Mouse (Mus musculus) heart, adult 18-20 months (tissue): ENCODE measurements around the gene Akap11. TPM values are rescaled to one million over a fixed set of nuclear protein-coding genes. Genes with fewer than 3 reads are reported as not detected.
A peak's percentile ranks its signal among the peaks of the same experiment; 100 is the strongest.
"Not testable (repeated sequence)": the region's sequence is repeated elsewhere in the genome, so short reads cannot be mapped to it uniquely, and the experiment has no call there.

Experiments used
- DNase-seq, 2 experiments: peaks; one replicate each; pipeline ENCODE4 v3.0.0; 2021 to 2022; ENCODE audit warnings: mixed read lengths in 1 of 2
- long read RNA-seq, 2 experiments: library from polyadenylated mRNA; stranded (forward); transcript quantifications; one replicate each; pipeline ENCODE4 v2.0.0; 2021
- total RNA-seq, 2 experiments: library from RNA; stranded (reverse); gene quantifications; 2 replicates each; pipeline ENCODE4 v1.2.3; 2021

Akap11 gene
- 10 to 100 TPM; 32.2 to 33.3 TPM for total RNA-seq
- long read RNA-seq, experiment 1, partial matches to known transcripts, result 0 of 5 reads
- long read RNA-seq, experiment 1, other reads (novel, unspliced or antisense), result 5 of 5 reads
- long read RNA-seq, experiment 2, partial matches to known transcripts, result 0 of 3 reads
- long read RNA-seq, experiment 2, other reads (novel, unspliced or antisense), result 3 of 3 reads

- DNase-seq, result peak; percentile 92 to 97
These were observed at the start of gene Akap11 for GRCm38 (mm10) chr14:78536281-78537165. Gene Akap11, minus strand, starts transcription at chr14:78536808.

GRCm38 (mm10) chr14:78584222-78584621 is 47.6 kb upstream of the Akap11 start:
- DNase-seq, result no peak

- DNase-seq, result no peak
These were observed 46.6 kb upstream of the Akap11 start for GRCm38 (mm10) chr14:78583168-78583567.

- DNase-seq, result peak in 1 of 2 experiments; percentile 11
These were observed 39.3 kb upstream of the Akap11 start for GRCm38 (mm10) chr14:78575899-78576298.

GRCm38 (mm10) chr14:78568410-78568809 is 31.8 kb upstream of the Akap11 start:
- DNase-seq, result no peak

GRCm38 (mm10) chr14:78566431-78566830 is 29.8 kb upstream of the Akap11 start:
- DNase-seq, result no peak

- DNase-seq, result no peak
These were observed 27.7 kb upstream of the Akap11 start for GRCm38 (mm10) chr14:78564292-78564691.

- no peak for DNase-seq
These were observed 26.6 kb upstream of the Akap11 start for GRCm38 (mm10) chr14:78563211-78563610.

GRCm38 (mm10) chr14:78562121-78562520 is 25.5 kb upstream of the Akap11 start:
- DNase-seq, result no peak

GRCm38 (mm10) chr14:78559042-78559441 is 22.4 kb upstream of the Akap11 start:
- DNase-seq, result no peak

- DNase-seq, result not testable (repeated sequence)
These were observed 18.2 kb upstream of the Akap11 start for GRCm38 (mm10) chr14:78554830-78555229.

- no peak for DNase-seq
These were observed 17.1 kb upstream of the Akap11 start for GRCm38 (mm10) chr14:78553661-78554060.

GRCm38 (mm10) chr14:78548807-78549206 is 12.2 kb upstream of the Akap11 start:
- DNase-seq, result peak; percentile 59 to 73

- DNase-seq, result no peak
These were observed 4.7 kb upstream of the Akap11 start for GRCm38 (mm10) chr14:78541319-78541718.

GRCm38 (mm10) chr14:78539821-78540220 is 3.2 kb upstream of the Akap11 start:
- no peak for DNase-seq

- DNase-seq, result peak; percentile 19 to 34
These were observed 2.1 kb upstream of the Akap11 start for GRCm38 (mm10) chr14:78538572-78539320.

GRCm38 (mm10) chr14:78537551-78537950 is 943 bp upstream of the Akap11 start:
- no peak for DNase-seq

GRCm38 (mm10) chr14:78535366-78535765 is 1.2 kb downstream of the Akap11 start:
- no peak for DNase-seq

GRCm38 (mm10) chr14:78534651-78535050 is 2.0 kb downstream of the Akap11 start:
- no peak for DNase-seq

GRCm38 (mm10) chr14:78533701-78534100 is 2.9 kb downstream of the Akap11 start:
- DNase-seq, result no peak

- no peak for DNase-seq
These were observed 4.3 kb downstream of the Akap11 start for GRCm38 (mm10) chr14:78532345-78532744.

- DNase-seq, result no peak
These were observed 6.4 kb downstream of the Akap11 start for GRCm38 (mm10) chr14:78530256-78530655.
